Mouse (Mus musculus) cerebellum, adult 2 months (tissue): ENCODE results near the gene Rpl4.

Experiments
- CTCF ChIP-seq: fragments of 200-500 bp; IDR thresholded peaks from 2 replicates; pipeline ENCODE4 v1.5.1; 2011; ENCODE audit warnings: low read depth, mild to moderate bottlenecking, control low read depth, low read length, moderate library complexity, borderline replicate concordance; ENCODE audit not compliant: insufficient read depth
- POLR2A ChIP-seq: fragments of 200-500 bp; IDR thresholded peaks from 2 replicates; pipeline ENCODE4 v1.6.1; 2011; ENCODE audit warnings: low read length, control low read depth, borderline replicate concordance; ENCODE audit not compliant: insufficient read depth

DNA sequence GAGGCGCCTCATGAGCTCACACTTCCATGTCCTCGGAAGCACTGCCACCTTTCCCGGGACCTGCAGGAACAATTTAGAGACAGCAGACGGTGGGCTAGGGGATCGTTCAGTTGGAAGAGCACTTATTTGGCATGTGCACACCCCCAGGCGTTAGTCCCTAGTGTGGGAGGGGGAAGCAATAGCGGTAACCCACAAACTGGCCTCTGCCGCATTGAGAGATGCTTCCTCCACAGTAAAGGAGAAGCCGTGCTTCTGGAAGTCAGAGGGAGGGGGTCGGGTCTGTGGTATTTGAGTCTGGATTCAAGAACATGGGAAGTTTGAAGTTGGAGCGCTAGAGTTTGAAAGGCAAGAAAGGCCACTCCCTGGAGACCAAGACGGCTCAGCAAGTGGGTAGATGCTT is 47.1 kb upstream of the Rpl4 start:
- TF ChIP-seq CTCF (no peak), POLR2A (no peak)
